Mouse (Mus musculus) kidney, adult 8-10 months (tissue): ENCODE measurements around the gene Rpl29.
A peak's percentile ranks its signal among the peaks of the same experiment; 100 is the strongest.

Source experiments
- DNase-seq, 2 experiments: peaks; one replicate each; pipeline ENCODE4 v3.0.0; 2022

The Rpl29 gene

DNA sequence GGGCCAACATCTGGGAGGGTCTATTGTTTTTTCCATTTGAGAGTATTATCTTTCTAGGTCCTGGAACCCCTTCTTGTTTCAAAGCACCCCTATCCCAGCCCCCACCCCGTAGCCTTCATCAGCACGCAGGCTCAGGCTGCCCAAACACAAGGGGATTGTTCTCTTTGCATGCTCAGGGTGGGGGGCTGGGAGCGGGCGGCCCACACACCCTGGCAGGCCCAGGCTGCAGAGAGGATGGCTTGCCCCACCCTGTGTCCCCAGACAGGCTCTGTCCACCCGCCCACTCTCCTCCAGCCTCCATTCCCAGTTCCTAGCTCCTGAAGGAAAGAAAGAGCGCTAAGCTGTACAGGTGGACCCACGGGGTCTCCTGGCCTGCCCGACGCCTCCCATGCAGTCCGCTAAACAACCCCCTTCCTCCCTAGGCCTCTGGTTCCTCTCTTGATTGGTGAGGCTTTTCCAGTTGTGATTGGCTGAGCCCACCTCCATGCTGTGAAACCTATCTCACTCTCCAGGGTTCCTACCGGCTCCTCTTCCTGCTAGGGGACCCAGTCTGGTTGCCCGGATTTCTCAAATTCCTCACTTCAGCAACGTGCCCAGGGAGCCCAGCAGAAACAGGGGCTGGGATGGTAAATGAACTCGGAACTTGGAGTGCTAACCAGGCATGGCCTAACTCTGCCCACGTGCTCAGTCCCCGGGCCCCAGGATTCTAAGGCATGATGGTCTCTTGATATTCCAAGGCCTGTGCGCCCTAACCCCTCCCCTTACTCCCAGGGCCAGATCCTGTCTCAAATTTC lies 25.8 kb downstream of the Rpl29 start:
- no peak for DNase-seq

DNA sequence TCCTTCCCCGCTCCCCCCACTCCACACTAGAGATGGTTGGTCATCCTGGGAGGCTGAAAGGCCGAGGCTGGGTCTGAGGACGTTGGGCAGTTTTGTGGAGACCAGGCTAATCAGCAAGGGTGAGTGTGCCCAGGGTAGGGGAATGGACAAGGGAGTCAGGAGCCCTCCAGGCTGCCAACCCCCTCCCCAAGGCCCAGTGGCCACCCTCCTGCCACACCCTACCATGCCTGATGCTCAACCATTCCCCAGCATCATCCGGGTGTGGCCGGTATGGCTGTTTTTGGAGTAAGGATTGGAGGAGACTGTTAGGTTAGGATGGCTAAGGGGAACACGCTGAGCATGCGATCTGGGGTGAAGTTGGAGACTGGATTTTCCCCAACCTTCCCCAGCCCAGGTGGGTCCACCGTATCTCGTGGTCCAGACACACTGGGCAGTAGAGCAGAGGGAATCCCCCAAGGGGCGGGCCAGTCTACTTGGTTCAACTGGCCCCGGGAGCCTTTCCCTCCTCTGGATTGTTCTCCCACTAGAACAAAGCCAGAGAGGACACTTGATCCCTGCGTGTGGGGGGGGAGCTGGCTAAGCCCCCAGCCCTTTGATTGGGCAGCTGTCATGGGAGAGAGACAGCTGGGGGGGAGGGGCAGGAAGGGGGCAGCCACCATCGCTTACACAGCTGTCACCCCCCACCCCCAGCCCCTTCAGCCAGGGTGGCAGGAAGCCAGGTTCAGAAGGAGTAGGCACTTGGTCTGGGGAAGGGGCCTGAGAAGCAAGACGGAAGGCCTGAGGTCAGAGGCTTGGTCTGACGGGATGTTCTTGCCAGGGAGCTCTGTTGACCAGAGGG lies 27.3 kb downstream of the Rpl29 start:
- DNase-seq: no peak

DNA sequence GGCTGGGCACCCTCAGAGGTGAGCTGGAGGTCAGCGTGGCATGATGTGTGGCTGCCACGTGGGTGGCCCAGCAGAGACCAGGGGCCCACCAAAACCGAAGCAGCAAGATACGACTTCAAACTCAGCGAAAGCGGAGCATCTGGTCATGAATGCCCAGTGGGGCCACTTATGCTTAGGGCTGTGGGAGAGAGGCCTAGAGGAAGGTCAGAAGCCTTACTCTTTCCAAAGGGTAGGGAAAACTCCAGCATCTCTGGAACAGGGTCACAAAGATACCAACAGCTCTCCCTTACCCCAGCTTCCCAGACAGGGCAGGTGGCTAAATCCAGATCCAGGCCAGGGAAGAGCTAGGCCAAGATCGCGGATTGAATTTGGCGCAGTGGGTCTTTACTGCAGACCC lies 27.9 kb downstream of the Rpl29 start:
- DNase-seq: no peak

DNA sequence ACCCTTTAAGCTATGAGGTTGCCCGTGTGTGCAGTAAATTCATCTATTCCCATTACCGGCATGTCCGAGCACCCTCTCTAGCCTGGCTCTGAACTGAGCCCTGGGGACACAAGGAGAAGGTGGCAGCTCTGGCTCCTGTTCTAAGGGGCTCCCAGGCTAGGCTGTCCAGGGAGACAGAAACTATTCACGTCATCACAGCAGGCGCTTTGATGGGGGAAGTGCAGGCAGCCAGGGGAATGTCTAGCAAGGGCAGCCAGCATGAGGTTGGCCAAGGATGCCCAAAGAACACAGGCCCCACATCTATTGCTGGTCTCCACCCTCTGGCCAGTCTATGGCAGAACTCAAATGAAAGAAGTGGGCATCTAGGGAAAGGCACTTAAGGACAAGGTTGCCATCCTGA lies 28.7 kb downstream of the Rpl29 start:
- DNase-seq: no peak

DNA sequence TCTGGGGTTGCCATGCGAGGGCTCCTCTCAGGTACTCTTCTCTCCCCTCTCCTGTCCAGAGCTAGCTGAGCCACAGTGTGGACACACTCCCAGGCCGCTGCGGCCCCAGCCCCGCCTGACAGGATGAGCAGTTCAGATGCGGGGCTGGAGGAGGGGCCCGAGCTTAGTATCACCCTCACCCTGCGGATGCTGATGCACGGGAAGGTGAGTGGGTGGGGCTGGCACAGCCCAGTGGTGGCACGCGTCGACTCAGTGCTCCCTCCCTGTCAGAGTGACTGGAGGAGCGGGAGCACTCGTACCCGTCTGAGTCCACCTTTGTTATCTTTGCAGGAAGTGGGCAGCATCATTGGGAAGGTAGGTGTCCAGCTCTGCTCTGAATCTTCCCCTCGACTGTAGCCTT lies 30.7 kb downstream of the Rpl29 start:
- DNase-seq: no peak

DNA sequence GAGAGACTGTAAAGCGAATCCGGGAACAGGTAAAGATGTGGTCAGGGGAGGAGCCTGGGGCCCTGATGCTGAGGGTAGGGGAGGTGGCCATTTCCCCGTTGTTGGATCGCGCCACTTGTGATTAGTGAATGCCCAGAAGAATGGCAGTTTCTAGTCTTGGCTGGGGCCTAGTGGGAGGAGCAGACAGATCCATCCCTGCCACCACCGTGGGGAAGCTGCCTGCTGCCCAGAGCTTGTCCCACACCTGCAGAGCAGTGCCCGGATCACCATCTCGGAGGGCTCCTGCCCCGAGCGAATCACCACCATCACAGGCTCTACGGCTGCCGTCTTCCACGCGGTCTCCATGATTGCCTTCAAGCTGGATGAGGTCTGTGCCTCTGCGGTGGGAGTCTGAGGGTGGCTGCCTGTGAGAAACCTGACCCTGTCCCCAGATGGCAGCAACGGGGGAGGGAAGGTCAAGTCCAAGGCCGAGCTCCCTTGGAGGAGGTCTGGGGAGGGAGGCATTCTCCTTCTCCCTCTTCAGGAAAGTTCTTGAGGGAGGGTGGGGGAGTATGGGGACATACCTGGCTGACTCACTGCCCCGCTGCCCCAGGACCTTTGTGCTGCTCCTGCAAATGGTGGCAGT lies 31.3 kb downstream of the Rpl29 start:
- DNase-seq: no peak

DNA sequence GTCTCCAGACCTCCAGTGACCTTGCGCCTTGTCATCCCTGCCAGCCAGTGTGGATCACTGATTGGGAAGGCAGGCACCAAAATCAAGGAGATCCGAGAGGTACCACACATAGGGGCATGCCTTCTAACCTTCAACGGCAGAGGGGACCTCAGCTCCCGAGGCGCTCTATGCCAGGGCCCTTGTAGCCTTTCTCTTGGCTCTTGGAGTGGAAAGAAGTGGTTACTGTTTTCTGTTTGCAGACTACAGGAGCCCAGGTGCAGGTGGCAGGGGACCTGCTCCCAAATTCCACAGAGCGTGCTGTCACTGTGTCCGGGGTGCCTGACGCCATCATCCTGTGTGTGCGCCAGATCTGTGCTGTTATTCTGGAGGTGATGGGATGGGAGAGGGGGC lies 31.8 kb downstream of the Rpl29 start:
- no peak for DNase-seq

DNA sequence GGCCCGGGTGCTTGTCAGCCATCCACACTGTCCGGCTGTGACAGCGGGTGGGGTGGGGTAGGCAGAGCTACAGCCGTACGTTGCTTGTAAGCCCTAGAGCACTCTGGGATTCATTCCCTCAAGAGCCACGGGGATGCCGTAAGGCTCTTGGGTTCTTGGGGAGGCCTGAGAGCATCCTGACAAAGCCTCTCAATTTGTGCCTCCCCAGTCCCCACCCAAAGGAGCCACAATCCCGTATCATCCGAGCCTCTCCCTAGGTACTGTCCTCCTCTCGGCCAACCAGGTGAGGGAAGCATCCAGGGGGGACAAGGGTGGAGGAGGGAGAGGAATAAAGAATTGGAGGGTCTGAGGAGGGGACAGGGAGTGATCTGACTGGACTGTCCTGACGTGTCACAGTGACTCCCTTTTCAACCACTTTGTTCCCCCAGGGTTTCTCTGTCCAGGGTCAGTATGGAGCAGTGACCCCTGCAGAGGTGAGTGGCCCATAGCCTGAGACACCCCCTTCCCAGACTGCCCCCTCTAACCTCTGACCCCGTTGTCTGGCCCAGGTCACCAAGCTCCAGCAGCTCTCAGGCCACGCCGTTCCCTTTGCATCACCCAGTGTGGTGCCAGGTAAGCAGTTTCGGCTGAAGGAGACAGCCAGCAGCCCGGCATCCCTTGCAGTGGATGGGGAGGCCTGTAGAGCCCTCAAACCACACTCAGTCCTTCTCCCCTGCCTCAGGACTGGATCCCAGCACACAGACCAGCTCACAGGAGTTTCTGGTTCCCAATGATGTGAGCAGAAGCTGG lies 32.6 kb downstream of the Rpl29 start:
- no peak for DNase-seq

DNA sequence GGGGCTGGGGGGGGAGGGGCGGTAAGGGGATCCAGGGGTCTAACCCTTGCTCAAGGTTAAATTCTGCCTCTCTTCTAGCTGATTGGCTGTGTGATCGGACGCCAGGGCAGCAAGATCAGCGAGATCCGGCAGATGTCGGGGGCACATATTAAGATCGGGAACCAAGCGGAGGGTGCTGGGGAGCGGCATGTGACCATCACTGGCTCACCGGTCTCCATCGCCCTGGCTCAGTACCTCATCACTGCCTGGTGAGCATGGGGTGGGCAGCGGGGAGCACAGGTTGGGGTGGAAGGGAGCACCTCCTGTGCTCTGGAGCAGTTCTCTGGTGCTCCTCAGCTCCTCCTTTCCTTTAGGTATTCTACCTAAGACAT lies 33.2 kb downstream of the Rpl29 start:
- no peak for DNase-seq

DNA sequence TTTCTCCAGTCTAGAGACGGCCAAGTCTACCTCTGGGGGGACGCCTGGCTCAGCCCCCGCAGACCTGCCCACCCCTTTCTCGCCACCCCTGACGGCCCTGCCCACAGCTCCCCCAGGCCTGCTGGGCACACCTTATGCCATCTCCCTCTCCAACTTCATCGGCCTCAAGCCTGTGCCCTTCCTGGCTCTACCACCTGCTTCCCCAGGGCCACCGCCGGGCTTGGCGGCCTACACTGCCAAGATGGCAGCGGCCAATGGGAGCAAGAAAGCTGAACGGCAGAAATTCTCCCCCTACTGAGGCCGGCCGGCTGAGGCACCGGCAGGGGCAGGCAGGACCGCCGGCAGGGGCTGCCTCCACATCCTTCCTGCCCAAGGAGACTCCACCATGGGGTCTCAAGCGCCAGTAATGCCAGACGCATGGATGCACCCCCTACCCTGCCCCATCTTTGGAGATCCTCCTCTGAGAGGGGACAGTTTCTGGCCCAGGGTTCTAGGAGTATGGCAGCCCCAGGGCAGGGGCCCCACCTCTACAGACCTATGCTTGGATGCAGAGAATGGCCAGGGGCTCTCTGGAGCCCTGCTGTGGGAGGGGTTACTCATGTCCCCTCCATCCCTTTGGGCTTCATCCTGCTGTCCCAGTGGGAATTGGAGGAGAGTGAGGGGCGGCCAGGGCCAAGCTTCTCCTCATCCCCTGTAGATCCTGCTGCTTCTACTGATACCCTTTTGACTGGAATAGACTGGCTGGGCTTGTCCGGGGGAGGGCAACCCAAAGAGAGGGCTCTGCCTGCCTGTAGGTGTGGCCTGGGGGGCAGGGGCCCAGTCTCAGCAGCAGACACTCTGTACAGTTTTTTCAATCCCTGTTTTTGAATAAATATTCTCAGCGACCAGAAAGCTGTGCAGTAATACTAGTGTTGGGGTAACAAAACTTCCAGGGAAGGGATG lies 34.1 kb downstream of the Rpl29 start:
- DNase-seq: no peak

DNA sequence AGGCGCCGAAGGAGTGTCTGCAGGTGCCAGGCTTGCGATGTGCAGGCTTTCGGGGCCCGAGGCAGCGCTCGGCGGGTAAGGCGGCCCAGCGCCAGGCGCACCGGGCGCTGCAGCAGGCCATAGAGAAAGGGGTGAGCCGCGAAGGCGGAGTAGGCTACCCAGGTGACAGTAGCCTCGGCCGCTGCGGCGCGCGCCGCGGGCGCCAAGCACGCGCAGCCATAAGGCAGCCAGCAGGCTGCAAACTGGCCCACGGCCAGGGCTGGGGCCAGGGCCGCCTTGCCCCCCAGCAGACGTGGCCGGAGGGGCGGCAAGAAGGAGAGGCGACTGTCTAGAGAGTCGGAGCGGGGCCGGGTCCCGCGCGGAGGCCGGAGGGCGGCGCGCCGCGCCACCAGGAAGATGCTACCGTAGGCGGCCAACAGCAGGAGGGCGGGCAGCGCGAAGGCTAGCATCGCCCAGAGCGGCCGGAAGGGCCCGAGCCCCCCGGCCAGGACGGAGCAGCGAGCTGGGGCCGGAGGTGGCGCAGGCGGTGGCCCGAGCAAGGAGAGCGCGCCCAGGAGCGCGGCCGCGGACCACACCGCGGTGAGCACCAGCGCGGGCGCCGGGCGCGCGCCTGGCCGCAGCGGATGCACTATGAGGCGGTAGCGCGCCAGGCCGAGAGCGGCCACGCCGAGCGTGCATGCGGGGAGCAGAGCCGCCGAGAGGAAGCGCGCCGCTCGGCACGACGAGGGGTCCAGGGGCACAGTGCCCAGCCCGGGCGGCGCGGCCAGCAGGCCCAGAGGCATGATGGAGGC lies 35.7 kb downstream of the Rpl29 start:
- no peak for DNase-seq

DNA sequence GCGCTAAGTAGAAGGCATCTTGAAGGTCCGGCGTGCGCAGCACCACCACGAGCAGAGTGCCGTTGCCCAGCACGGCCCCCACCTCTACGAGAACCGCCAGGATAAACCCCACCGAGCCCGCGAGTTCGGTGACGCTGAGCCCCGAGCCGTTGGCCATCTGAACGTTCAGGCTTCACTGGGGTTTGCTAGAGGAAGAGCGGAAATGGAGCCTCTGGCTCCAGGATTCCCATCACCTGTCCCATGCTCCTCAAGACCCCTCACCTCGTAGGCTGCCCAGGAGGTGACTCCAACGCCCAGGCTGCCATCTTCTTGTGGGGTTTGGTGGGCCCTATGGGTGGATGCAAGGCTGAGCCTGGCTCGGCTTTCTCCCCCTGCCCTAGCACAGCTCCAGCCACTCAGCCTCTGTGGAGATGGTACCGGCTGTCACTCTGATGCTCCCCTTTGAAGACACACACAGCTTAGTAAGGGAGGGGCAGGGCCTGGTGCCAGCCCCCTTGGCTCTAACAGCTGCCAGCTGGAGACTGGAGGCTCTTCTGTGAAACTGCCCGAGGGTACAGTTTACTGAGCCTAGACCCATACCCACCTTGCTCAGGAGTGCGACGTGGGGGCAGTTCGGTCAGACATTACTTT lies 36.4 kb downstream of the Rpl29 start, which contains the start of gene Gpr62:
Gene Gpr62 (minus strand): TSS at position 368 of the 630 bp plus-strand sequence.
- DNase-seq: no peak

DNA sequence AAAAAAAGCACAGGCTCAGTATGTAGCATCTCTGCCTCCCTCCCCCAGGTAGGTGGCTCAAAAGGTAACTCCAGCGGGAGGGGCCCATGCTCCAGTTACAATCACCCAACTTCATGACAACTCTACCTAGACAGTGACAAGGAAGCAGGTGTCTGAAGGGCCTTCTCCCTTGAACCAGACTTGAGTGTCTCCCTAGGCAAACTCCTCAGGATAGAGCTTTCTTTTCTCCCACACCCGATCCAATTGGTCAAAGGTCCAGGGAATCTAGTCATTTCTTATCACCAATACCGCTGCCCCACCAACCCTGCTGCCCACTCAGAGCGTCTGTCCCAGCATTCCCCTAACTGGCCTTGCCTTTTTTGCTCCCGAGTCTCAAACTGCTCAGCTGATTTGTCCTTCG lies 37.5 kb downstream of the Rpl29 start:
- no peak for DNase-seq

DNA sequence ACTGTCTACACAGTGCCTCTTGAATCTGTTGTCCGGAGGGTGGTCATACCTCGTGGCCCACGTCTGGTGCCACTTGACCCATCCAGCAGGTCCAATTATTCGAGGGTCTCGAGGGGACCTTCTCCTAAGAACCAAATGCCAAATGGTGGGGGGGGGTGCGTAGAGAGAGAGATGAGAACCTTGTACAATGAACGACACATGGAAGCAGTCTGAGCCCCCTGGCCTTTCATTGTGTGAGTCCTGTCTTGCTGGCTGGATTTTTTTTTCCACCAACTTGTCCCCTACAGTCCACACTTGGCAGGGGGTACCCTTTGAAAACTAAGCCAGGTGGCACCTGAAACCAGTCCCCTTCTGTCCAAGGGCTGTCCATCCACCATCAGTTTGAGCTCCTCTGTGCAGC lies 38.5 kb downstream of the Rpl29 start:
- DNase-seq: no peak

DNA sequence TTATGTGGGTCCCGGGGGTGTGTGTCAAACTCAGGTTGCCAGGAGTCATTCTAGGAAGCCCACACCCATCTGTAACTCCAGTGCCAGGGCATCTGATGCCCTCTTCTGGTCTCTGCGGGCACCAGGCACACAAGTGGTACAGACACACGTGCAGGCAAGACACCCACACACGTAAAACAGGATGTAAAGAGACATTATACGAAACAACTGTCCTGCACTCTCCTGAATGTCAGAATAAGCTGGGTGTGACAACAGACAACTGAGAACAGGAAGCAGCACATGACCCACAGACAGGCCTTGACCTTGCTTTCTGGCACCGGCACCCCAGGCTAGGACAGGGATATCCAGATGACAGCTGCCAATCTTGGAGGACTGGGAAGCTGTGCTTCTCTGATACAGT lies 40.1 kb downstream of the Rpl29 start:
- DNase-seq: no peak

DNA sequence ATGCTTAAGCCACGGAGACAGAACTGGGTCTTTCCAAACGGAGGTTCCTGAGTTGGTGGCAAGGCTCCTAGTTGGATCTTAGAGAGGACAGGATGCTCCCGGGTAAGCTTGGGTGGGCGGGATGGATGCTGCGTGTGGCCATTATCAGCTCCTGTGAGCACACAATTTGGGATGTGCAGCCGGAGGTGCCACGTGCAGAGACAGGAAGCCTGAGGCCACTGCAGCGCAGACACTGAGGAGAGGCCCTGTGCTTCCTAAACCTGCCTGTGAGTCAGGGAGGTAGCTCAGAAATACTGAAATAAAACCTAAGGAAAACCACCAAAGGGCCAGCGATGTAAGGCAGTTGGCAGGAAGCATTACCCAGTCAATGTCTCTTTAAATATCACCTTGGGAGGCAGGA lies 40.5 kb downstream of the Rpl29 start:
- DNase-seq: no peak

DNA sequence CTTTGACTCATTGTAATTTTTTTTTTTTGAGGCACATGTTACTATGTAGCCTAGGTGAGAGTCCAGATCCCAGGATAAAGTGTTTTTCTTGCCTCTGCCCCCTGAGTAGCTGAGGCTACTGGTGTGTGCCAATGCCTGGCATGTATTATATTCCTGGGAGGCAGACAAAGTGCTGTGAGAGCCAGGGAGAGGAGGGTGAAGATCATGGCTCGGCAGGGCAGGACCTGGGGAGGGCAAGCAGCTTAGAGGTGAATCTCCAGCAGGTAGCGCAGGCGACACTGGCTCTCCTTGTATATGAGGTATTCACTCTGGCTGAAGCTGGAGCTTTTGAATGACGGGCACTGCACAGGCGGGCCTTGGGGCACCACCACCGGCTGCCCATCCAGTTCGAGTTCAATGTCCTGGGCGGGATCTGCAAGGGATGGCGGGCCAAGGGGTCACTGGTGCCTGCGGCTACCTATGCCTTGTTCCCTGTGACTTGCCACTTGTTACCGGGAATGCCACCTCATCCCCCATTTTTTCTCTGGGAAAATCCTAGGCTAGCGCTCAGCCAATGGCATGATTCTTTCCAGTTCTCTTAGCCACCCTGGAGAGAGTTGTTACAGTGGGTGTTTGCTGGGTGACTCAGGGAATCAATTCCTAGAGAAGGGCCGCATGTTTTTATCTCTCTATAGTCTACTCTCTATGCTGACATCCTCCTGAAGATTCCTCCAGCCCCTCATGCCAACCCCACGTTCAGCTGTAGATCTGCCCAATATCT lies 41.9 kb downstream of the Rpl29 start:
- DNase-seq: peak in 1 of 2 experiments; percentile 19

DNA sequence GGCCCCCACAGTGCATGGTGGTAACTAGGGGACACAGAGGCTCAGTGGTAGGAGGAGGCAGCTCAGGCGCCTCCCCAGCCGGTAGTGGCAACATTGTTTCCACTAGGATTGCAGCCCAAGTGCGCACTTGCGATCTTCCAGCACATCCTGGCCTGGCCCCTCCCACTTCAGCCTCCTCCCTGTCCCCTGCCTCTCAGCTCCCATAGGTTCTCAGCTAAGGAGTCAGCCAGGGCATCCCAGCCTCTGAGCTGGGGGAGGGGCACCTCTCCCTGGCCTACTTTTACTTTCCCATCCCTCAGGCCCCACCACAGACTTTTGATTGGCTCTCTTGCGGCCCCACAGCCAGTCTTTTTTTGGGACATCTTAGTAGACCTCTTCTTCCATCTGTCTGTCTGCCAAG lies 42.6 kb downstream of the Rpl29 start:
- peak; percentile 65 to 67 for DNase-seq

DNA sequence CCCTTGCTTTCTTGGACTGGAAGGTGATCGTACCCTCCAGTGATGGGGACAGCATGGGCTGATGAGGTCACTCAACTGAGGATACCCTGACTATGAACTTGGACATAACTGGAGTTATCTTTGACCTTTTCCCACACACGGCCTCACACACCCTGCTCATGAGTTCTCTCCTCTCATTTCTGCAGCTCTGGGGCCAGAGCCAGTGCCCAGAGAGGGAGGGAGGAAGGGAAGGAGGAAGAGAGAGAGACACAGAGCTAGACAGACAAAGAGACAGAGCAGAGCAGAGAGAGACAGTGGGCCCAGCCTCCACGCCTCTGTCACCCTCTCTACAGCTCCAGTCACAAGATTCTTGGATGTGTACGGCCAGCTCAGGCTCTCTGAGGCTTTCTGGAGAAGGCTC lies 43.1 kb downstream of the Rpl29 start:
- peak in 1 of 2 experiments; percentile 13 for DNase-seq
